Mouse (Mus musculus) liver, embryonic 16.5 days (tissue): ENCODE data around the gene Gm21698. TPM values are rescaled to one million over a fixed set of nuclear protein-coding genes. Genes with fewer than 3 reads are reported as not detected.
"Not testable (repeated sequence)": the region's sequence is repeated elsewhere in the genome, so short reads cannot be mapped to it uniquely, and the experiment has no call there.

ENCODE experiments used
- ATAC-seq: fragments of 200-750 bp; cut with Nextera tagmentation; 2 replicates; pipeline ENCODE4 v1.8.0; 2017; ENCODE audit warnings: low read depth, mild to moderate bottlenecking, moderate number of reproducible peaks, moderate library complexity
- H3K27ac ChIP-seq: fragments of 300-500 bp; sonication (generic); 2 replicates; pipeline ENCODE4 v1.5.1; 2014; ENCODE audit warnings: mild to moderate bottlenecking, low read length
- H3K27me3 ChIP-seq: fragments of 300-500 bp; sonication (generic); 2 replicates; pipeline ENCODE4 v1.6.1; 2014; ENCODE audit warnings: low read depth, low read length, mixed read lengths; ENCODE audit not compliant: control insufficient read depth, insufficient read depth
- H3K36me3 ChIP-seq: fragments of 300-500 bp; sonication (generic); 2 replicates; pipeline ENCODE4 v1.6.1; 2014; ENCODE audit warnings: mild to moderate bottlenecking; ENCODE audit not compliant: control insufficient read depth, insufficient read depth
- H3K4me1 ChIP-seq: fragments of 300-500 bp; sonication (generic); 2 replicates; pipeline ENCODE4 v1.6.1; 2014; ENCODE audit warnings: low read depth, low read length, mixed read lengths; ENCODE audit not compliant: control insufficient read depth
- H3K4me2 ChIP-seq: fragments of 300-500 bp; sonication (generic); 2 replicates; pipeline ENCODE4 v1.6.1; 2014; ENCODE audit warnings: low read depth, low read length, mixed read lengths
- H3K4me3 ChIP-seq: fragments of 300-500 bp; sonication (generic); 2 replicates; pipeline ENCODE4 v1.5.1; 2014; ENCODE audit warnings: low read depth, mild to moderate bottlenecking, low read length
- H3K9ac ChIP-seq: fragments of 300-500 bp; sonication (generic); 2 replicates; pipeline ENCODE4 v1.6.1; 2014; ENCODE audit warnings: low read depth, low read length
- H3K9me3 ChIP-seq: fragments of 300-500 bp; sonication (generic); replicated peaks from 2 replicates; pipeline ENCODE4 v1.6.1; 2016; ENCODE audit warnings: low read length; ENCODE audit not compliant: control insufficient read depth
- WGBS: fragments of 180-500 bp; shearing (Covaris S2); extraction: QIAGEN DNeasy Blood & Tissue Kit; methylation state at CpG from one replicate; pipeline ENCODE4 v1.1.7; 2014; ENCODE audit not compliant: insufficient replicate concordance; 5-methylcytosine and 5-hydroxymethylcytosine counted together
- polyA plus RNA-seq: library from polyadenylated mRNA; unstranded; fragments of >200 nt; fragmentation: Nextera tagmentation; extraction: Ambion mirVana; gene quantifications from 2 replicates; pipeline ENCODE4 v1.2.1, GENCODE M21; 2015

Gene Gm21698
- not detected in 2 replicates for polyA plus RNA-seq

GRCm38 (mm10) chr5:25988550-25988949, at the start of gene Gm21698:
Gene Gm21698 (minus strand): TSS chr5:25988650.
- not testable (repeated sequence) for H3K9ac ChIP-seq, H3K27me3 ChIP-seq, H3K4me2 ChIP-seq, ATAC-seq, H3K4me1 ChIP-seq, H3K9me3 ChIP-seq, H3K4me3 ChIP-seq, H3K36me3 ChIP-seq, H3K27ac ChIP-seq
- WGBS = no CpG with 5 or more reads among the region's 3 CpGs

DNA sequence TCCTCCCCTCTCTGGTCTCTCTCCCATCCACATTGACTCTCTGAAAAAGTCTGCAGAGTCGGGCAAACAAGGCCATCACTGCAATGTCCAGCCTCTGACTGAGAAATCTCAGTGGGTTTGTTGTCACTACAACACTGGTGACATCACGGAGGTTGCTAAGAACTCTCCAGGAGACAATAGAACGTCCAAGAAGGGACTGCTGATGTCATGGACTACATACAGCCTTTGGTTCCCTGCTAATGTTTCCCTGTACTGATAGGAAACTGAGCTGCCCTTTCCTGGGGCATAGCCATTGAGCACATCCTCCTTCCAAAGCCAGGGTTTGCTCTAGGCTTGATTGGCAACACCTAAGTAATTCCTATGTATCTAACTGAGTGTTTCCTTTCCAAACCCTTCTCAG, 34.4 kb upstream of the Gm21698 start, which contains the start of gene Gm5862:
Gm5862 (minus strand) TSS at position 101 of the 400 bp plus-strand sequence.
- WGBS = no CpG with 5 or more reads among the region's 3 CpGs
- H3K4me1 ChIP-seq, H3K4me3 ChIP-seq, H3K9ac ChIP-seq, ATAC-seq, H3K27ac ChIP-seq, H3K4me2 ChIP-seq, H3K36me3 ChIP-seq, H3K9me3 ChIP-seq, H3K27me3 ChIP-seq: not testable (repeated sequence)

- WGBS = 51% methylated on average over 6 of the region's 7 CpGs
- not testable (repeated sequence) for H3K9me3 ChIP-seq, ATAC-seq, H3K4me1 ChIP-seq, H3K9ac ChIP-seq, H3K27ac ChIP-seq, H3K4me2 ChIP-seq, H3K4me3 ChIP-seq, H3K27me3 ChIP-seq, H3K36me3 ChIP-seq
Observed at GRCm38 (mm10) chr5:26007697-26008096, 19.2 kb upstream of the Gm21698 start.

GRCm38 (mm10) chr5:26006937-26007695, 18.7 kb upstream of the Gm21698 start:
- 0 out of 2 replicates have a peak, but pooled peaks have one; percentile 24 for ATAC-seq
- H3K4me1 ChIP-seq, H3K9me3 ChIP-seq, H3K9ac ChIP-seq, H3K36me3 ChIP-seq, H3K27me3 ChIP-seq, H3K27ac ChIP-seq: not testable (repeated sequence)
- Histone ChIP-seq H3K4me3 (0 out of 2 replicates have a peak overlapping the region, but pooled peaks have one; percentile 17), H3K4me2 (0 out of 2 replicates have a peak overlapping the region, but pooled peaks have one; percentile 27)
- 17% methylated on average over 37 of the region's 45 CpGs for WGBS

DNA sequence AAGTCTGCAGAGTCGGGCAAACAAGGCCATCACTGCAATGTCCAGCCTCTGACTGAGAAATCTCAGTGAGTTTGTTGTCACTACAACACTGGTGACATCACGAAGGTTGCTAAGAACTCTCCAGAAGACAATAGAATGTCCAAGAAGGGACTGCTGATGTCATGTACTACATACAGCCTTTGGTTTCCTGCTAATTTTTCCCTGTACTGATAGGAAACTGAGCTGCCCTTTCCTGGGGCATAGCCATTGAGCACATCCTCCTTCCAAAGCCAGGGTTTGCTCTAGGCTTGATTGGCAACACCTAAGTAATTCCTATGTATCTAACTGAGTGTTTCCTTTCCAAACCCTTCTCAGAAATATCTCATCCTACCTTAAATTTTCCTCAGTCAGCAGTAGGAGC, 16.2 kb upstream of the Gm21698 start, which contains the start of gene Gm1979:
Gm1979 (minus strand) TSS at position 101 of the 400 bp plus-strand sequence.
- H3K27ac ChIP-seq, H3K4me2 ChIP-seq, H3K9me3 ChIP-seq, H3K9ac ChIP-seq, H3K4me3 ChIP-seq, H3K36me3 ChIP-seq, ATAC-seq, H3K4me1 ChIP-seq, H3K27me3 ChIP-seq: not testable (repeated sequence)
- WGBS = 58% methylated on average over 1 of the region's 2 CpGs

GRCm38 (mm10) chr5:25972563-25972962, 15.9 kb downstream of the Gm21698 start, which contains the start of gene Gm21680:
Gene Gm21680 (minus strand): TSS chr5:25972663.
- H3K4me3 ChIP-seq, H3K27ac ChIP-seq, ATAC-seq, H3K9ac ChIP-seq, H3K27me3 ChIP-seq, H3K4me1 ChIP-seq, H3K36me3 ChIP-seq, H3K4me2 ChIP-seq, H3K9me3 ChIP-seq: not testable (repeated sequence)
- no CpG with 5 or more reads among the region's 2 CpGs for WGBS

- not testable (repeated sequence) for H3K9me3 ChIP-seq, H3K36me3 ChIP-seq, H3K4me1 ChIP-seq, H3K27ac ChIP-seq, H3K4me2 ChIP-seq, H3K27me3 ChIP-seq, H3K9ac ChIP-seq, ATAC-seq, H3K4me3 ChIP-seq
- WGBS = 40% methylated on average over 16 of the region's 17 CpGs
Observed at GRCm38 (mm10) chr5:25957050-25957449, 31.4 kb downstream of the Gm21698 start.

DNA sequence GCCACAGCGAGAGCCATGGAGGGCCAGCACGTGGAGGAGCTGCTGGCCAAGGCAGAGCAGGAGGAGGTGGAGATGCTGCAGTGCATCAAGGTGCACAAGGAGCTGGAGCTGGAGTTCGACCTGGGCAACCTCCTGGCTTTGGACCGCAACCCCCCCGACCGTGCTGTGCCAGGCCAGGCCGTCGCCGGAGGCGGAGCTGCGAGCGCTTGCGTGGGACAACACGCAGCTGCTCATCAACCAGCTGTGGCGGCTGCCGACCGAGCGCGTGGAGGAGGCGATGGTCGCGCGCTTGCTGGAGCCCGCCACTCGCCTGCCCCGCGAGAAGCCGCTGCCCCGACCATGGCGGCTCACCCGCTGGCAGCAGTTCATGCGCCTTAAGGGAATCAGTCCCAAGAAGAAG, 31.8 kb downstream of the Gm21698 start:
- H3K9me3 ChIP-seq, H3K4me3 ChIP-seq, H3K27me3 ChIP-seq, H3K4me1 ChIP-seq, H3K9ac ChIP-seq, H3K4me2 ChIP-seq, H3K36me3 ChIP-seq, H3K27ac ChIP-seq, ATAC-seq: not testable (repeated sequence)
- 40% methylated on average over 23 of the region's 32 CpGs for WGBS

- WGBS = 30% methylated on average over 2 of the region's 2 CpGs
- not testable (repeated sequence) for H3K4me2 ChIP-seq, ATAC-seq, H3K9me3 ChIP-seq, H3K4me3 ChIP-seq, H3K9ac ChIP-seq, H3K4me1 ChIP-seq, H3K27me3 ChIP-seq, H3K36me3 ChIP-seq, H3K27ac ChIP-seq
Observed at GRCm38 (mm10) chr5:25954317-25954716, 34.1 kb downstream of the Gm21698 start, which contains the start of gene Gm21671. Gene Gm21671 (minus strand): TSS chr5:25954417.
